Mouse (Mus musculus) kidney, adult 2 months (tissue): ENCODE results near the gene Golga1.

ENCODE experiments used
- CTCF ChIP-seq: fragments of 200-500 bp; conservative IDR thresholded peaks from 2 replicates; pipeline ENCODE4 v1.5.1; 2011; ENCODE audit warnings: low read depth, mild to moderate bottlenecking, control low read depth, low read length, moderate library complexity, mixed read lengths; ENCODE audit not compliant: insufficient read depth, insufficient read length
- POLR2A ChIP-seq: fragments of 200-500 bp; IDR thresholded peaks from one replicate; pipeline ENCODE4 v1.6.1; 2011; ENCODE audit warnings: low read depth, low read length, control low read depth

DNA sequence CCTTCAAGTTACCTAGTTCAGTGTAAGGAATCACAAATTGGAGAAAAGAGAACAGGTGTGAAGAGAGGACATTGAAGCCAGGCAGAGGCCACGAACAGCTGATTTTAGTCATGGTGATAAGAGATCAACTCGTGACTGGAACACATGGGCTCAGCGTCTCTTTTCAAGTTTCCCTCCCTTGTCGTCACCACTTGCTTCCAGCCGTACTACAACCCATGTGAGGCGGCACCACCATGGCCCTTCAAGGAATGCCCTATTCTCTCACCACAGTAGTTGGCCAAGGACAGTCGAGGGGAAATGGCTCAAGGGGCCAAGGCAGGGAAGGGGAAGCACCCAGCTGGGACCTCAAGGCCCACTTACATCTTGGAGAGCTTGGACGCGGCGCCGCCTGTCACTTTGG, 61.0 kb downstream of the Golga1 start:
- TF ChIP-seq POLR2A (no peak), CTCF (no peak)
